Mouse (Mus musculus) lung, postnatal 14 days (tissue): Measurements from ENCODE around the gene Trdmt1.

Source experiments
- DNase-seq: peaks from one replicate; pipeline ENCODE4 v3.0.0; 2021

Gene Trdmt1

GRCm38 (mm10) chr2:13491734-13492133 is 52.7 kb downstream of the Trdmt1 start, which contains the start of gene Cubn:
Gene Cubn (minus strand): TSS chr2:13491813.
- DNase-seq = no peak

- no peak for DNase-seq
These were observed 54.0 kb downstream of the Trdmt1 start for GRCm38 (mm10) chr2:13490480-13490879.

GRCm38 (mm10) chr2:13486470-13486869 is 58.0 kb downstream of the Trdmt1 start:
- DNase-seq = no peak

- no peak for DNase-seq
These were observed 59.9 kb downstream of the Trdmt1 start for GRCm38 (mm10) chr2:13484566-13484965.

- no peak for DNase-seq
These were observed 63.7 kb downstream of the Trdmt1 start for GRCm38 (mm10) chr2:13480744-13481143.

- DNase-seq = no peak
These were observed 65.3 kb downstream of the Trdmt1 start for GRCm38 (mm10) chr2:13479165-13479564.

GRCm38 (mm10) chr2:13470108-13470507 is 74.4 kb downstream of the Trdmt1 start:
- DNase-seq = no peak

GRCm38 (mm10) chr2:13469641-13470040 is 74.8 kb downstream of the Trdmt1 start:
- DNase-seq = no peak

GRCm38 (mm10) chr2:13466685-13467084 is 77.8 kb downstream of the Trdmt1 start:
- no peak for DNase-seq
